Mouse (Mus musculus) ES-E14 (cell line): ENCODE measurements around the gene Hgf.

Experiments used
- CHD2 ChIP-seq: IDR thresholded peaks from 2 replicates; pipeline ENCODE4 v1.6.1; 2014; ENCODE audit warnings: mild to moderate bottlenecking, low read depth, low read length, inconsistent platforms
- HCFC1 ChIP-seq: IDR thresholded peaks from 2 replicates; pipeline ENCODE4 v1.6.1; 2012; ENCODE audit warnings: low read length, inconsistent platforms, borderline replicate concordance; ENCODE audit not compliant: insufficient read depth
- MAFK ChIP-seq: IDR thresholded peaks from 2 replicates; pipeline ENCODE4 v1.6.1; 2014; ENCODE audit warnings: mild to moderate bottlenecking, low read depth, low read length, inconsistent platforms; ENCODE audit not compliant: insufficient read depth

- no peak for TF ChIP-seq CHD2
- TF ChIP-seq HCFC1, result no peak
- TF ChIP-seq MAFK, result no peak
Observed at GRCm38 (mm10) chr5:16601463-16601862, 48.2 kb downstream of the Hgf start.
